In the genomic region with DNA sequence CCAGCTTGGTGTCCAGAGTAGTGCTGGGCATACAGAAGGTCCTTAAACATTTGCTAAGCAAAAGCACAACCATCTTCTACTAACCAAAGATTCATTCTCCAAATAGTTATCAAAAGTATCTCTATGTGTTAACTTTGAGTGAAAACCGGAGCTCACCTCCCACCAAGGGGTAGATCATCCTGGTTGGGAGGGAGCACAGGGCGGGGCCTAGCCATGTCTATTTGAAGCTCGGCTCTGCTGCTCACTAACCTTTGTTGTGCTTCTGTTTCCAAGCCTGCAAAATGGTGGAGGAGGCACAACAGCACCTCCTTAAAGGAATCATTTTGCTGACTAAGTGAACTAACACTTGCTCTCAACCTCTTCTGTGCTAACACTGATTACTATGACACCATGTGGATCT, we compare ENCODE assay signal across 13 mouse cellular contexts.
"Had no signal": no experiment of that assay in that cellular context is flagged by ENCODE, and none has a peak within 500 bp of the region (broad histone marks: within the 10 kb centered on the region; RNA-seq: fewer than 3 reads in every experiment).

No protein-coding gene starts in this region.

- H3K27ac ChIP-seq: kidney, embryonic 15.5 days; limb, embryonic 15.5 days; midbrain, embryonic 12.5 days; stomach, postnatal 0 days had no signal

- H3K36me3 ChIP-seq: kidney, embryonic 15.5 days; limb, embryonic 15.5 days; midbrain, embryonic 12.5 days had no signal

- H3K4me2 ChIP-seq: kidney, embryonic 15.5 days; limb, embryonic 15.5 days; lung, embryonic 14.5 days; midbrain, embryonic 12.5 days had no signal

- H3K9me3 ChIP-seq: kidney, embryonic 15.5 days; limb, embryonic 15.5 days; midbrain, embryonic 12.5 days had no signal

- H3K4me3 ChIP-seq: kidney, embryonic 15.5 days; limb, embryonic 15.5 days; midbrain, embryonic 12.5 days had no signal

- H3K27me3 ChIP-seq: kidney, embryonic 15.5 days; limb, embryonic 15.5 days; midbrain, embryonic 12.5 days had no signal

- ATAC-seq: intestine, embryonic 16.5 days had no signal

- H3K9ac ChIP-seq: kidney, embryonic 15.5 days; limb, embryonic 15.5 days; lung, embryonic 14.5 days; midbrain, embryonic 12.5 days had no signal

- DNase-seq: kidney, adult 2 months; kidney, postnatal 25 days; layer of hippocampus, postnatal 36 days; lung, embryonic 14.5 days; lung, postnatal 10 days; lung, postnatal 4 days; right cerebral cortex, postnatal 14 days; thymus, postnatal 36 days had no signal
